Mouse (Mus musculus): ENCODE measurements around the gene Hes7. TPM values are rescaled to one million over a fixed set of nuclear protein-coding genes. Genes with fewer than 3 reads are reported as not detected.

Hes7 gene
- total and polyA plus RNA-seq, 2 experiments from 2014 or later: 1.3 to 1.6 TPM

DNA sequence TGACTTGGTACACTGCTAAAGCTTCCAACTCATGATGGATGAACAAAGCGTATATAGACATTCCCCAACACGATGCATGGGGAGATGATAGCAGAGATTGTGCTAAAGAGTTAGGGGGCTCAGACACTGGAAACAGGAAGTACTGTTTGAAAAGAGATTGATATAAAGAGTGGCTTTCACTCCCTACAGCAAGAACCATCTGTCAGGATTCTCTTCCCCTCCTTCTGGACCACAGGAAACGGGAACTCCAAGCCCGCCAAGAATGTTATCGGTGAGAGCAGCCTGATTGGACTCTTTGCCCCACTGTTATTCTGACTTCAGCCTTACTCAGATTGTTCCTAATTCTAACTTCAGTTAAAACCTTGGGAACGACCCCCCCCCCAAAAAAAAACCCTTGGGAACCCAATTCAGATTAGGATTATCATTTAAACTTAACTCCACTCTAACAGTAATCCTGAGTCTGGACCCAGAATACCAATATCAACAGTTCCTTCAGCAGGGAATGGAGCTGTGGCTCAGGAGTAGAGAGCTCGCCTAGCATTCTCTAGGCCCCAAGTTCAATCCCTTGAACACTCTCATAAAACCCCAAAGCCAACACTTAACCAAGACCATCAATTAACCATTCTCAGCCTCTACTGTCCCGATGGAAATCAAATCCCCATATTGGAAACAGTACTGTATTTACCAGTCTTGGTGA lies 8.4 kb downstream of the Hes7 start:
- no peak for ATAC-seq
- Histone ChIP-seq H3K27me3 (ENCODE audit: insufficient read depth, low read length) (no peaks in the 10 kb centered on the region), H3K4me1 (ENCODE audit: insufficient read depth) (no peaks in the 10 kb centered on the region; the same call in 1 of the 2 replicates), H3K36me3 (ENCODE audit: insufficient read depth) (no peaks in the 10 kb centered on the region), H3K4me3 (ENCODE audit: low read depth, low read length) (no peak overlapping the region), H3K4me2 (ENCODE audit: low read depth) (no peak overlapping the region), H3K27ac (ENCODE audit: low read depth, low read length) (no peak overlapping the region), H3K9ac (no peak overlapping the region), H3K9me3 (ENCODE audit: low read length) (no peaks in the 10 kb centered on the region)
- DNase-seq: no peak
- WGBS: 72% methylated on average over 8 of the region's 8 CpGs
- TF ChIP-seq CTCF (IDR thresholded peaks at IDR 0.05; ENCODE audit: low read depth): no peak

DNA sequence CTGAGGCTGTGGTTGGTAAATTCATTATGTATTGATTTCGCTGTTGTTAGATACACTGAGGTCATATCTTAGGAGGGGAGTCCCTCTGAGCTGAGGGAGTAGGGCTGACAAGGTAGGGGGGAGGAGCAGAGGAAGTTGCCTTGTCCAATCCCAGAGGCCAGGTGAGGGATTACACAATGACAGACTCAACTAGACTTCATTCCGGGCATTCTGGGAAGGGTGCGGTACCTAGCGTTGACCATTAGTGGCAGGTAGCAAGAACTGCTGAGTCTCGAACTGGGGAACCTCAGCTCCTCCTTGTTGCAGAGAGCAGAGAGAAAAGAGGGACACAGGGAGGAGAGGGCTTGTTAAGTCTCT lies 13.3 kb downstream of the Hes7 start:
- 27% methylated on average over 5 of the region's 5 CpGs for WGBS
- no peaks in the 10 kb centered on the region for H3K36me3 ChIP-seq (ENCODE audit: insufficient read depth)
- H3K4me1 ChIP-seq (ENCODE audit: insufficient read depth): no peaks in the 10 kb centered on the region
- peak overlapping the region; percentile 63 for H3K4me2 ChIP-seq (ENCODE audit: low read depth)
- H3K4me3 ChIP-seq (ENCODE audit: low read depth, low read length): peak overlapping the region; percentile 47
- no peak for TF ChIP-seq CTCF (IDR thresholded peaks at IDR 0.05; ENCODE audit: low read depth)
- H3K27me3 ChIP-seq (ENCODE audit: insufficient read depth, low read length): no peaks in the 10 kb centered on the region
- no peaks in the 10 kb centered on the region for H3K9me3 ChIP-seq (ENCODE audit: low read length)
- ATAC-seq: peak; percentile 55
- DNase-seq: no peak
- peak overlapping the region; percentile 56 for H3K9ac ChIP-seq
- peak overlapping the region; percentile 50 for H3K27ac ChIP-seq (ENCODE audit: low read depth, low read length)

DNA sequence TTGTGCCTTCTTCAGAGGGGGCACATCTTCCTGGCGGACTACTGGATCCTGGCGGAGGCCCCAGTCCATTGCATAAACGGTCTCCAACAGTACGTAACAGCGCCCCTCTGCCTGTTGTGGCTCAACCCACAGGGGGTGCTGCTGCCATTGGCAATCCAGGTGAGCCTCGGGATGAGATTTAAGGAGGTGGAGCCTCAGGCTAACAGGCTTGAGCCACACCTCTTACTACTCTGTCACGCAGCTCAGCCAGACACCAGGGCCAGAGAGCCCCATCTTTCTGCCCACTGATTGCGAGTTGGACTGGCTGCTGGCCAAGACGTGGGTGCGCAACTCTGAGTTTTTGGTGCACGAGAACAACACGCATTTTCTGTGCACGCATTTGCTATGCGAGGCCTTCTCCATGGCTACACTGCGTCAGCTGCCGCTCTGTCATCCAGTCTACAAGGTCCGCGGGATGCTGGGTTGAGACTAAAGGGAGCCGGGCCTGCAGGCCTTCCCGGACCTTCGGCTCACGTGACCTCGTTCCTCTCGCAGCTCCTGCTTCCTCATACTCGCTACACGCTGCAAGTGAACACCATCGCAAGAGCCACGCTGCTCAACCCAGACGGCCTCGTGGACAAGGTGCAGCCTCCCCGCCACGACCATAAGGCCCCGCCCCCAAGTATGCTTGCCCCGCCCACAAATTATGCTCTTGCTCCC lies 13.9 kb downstream of the Hes7 start:
- Histone ChIP-seq H3K27me3 (ENCODE audit: insufficient read depth, low read length) (no peaks in the 10 kb centered on the region), H3K9me3 (ENCODE audit: low read length) (no peaks in the 10 kb centered on the region), H3K4me1 (ENCODE audit: insufficient read depth) (no peaks in the 10 kb centered on the region), H3K4me3 (ENCODE audit: low read depth, low read length) (peak overlapping the region; percentile 47), H3K36me3 (ENCODE audit: insufficient read depth) (no peaks in the 10 kb centered on the region), H3K4me2 (ENCODE audit: low read depth) (peak overlapping the region; percentile 63), H3K9ac (peak overlapping the region; percentile 56), H3K27ac (ENCODE audit: low read depth, low read length) (peak overlapping the region; percentile 50)
- DNase-seq (peak; percentile 81), ATAC-seq (peak; percentile 93)
- 2% methylated on average over 34 of the region's 34 CpGs for WGBS
- peak; percentile 72 for TF ChIP-seq CTCF (IDR thresholded peaks at IDR 0.05; ENCODE audit: low read depth)

DNA sequence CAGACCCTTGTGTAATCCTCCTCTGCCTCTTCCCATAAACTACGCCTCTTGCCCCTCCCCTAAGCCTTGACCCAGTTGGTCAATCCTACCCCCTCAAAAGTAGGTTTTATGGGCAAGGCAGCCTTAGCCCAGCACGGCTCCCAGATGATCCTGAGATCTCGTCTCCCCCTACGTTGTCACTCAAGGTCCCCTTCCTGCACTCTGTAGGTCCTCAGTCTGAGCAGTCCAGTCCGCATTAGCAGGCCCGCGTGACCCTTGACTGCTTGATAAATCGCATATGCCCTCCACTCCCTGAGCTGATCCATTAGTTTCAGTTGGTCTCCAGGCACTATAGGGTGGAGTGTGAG lies 14.4 kb downstream of the Hes7 start:
- Histone ChIP-seq H3K4me3 (ENCODE audit: low read depth, low read length) (peak overlapping the region; percentile 47), H3K27ac (ENCODE audit: low read depth, low read length) (peak overlapping the region; percentile 50), H3K4me2 (ENCODE audit: low read depth) (peak overlapping the region; percentile 63), H3K36me3 (ENCODE audit: insufficient read depth) (no peaks in the 10 kb centered on the region), H3K27me3 (ENCODE audit: insufficient read depth, low read length) (no peaks in the 10 kb centered on the region), H3K9me3 (ENCODE audit: low read length) (no peaks in the 10 kb centered on the region), H3K9ac (peak overlapping the region; percentile 56), H3K4me1 (ENCODE audit: insufficient read depth) (no peaks in the 10 kb centered on the region)
- DNase-seq: no peak
- TF ChIP-seq CTCF (IDR thresholded peaks at IDR 0.05; ENCODE audit: low read depth): no peak
- WGBS: 30% methylated on average over 8 of the region's 8 CpGs
- ATAC-seq: no peak

DNA sequence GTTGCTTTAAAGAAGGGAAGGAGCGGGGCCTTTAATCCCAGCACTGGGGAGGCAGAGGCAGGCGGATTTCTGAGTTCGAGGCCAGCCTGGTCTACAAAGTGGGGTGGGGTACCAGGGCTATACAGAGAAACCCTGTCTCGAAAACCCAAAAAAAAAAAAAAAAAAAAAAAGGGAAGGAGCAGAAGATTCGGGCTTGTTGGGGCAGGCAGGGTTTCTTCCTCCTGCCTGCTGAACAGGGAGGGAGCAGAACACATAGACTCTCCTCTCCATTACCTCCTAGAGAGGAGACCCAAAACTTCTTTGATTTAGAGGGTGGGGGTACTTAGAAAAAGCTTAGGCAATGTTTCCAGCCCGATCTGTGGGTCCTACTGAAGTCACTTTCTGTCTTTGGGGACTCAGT lies 15.2 kb downstream of the Hes7 start:
- H3K36me3 ChIP-seq (ENCODE audit: insufficient read depth): no peaks in the 10 kb centered on the region
- no peak for TF ChIP-seq CTCF (IDR thresholded peaks at IDR 0.05; ENCODE audit: low read depth)
- no peak overlapping the region for H3K4me3 ChIP-seq (ENCODE audit: low read depth, low read length)
- no peak for ATAC-seq
- WGBS: 86% methylated on average over 6 of the region's 6 CpGs
- H3K4me2 ChIP-seq (ENCODE audit: low read depth): no peak overlapping the region
- no peaks in the 10 kb centered on the region for H3K4me1 ChIP-seq (ENCODE audit: insufficient read depth)
- H3K9me3 ChIP-seq (ENCODE audit: low read length): no peaks in the 10 kb centered on the region
- H3K27ac ChIP-seq (ENCODE audit: low read depth, low read length): no peak overlapping the region
- H3K9ac ChIP-seq: no peak overlapping the region
- no peak for DNase-seq
- H3K27me3 ChIP-seq (ENCODE audit: insufficient read depth, low read length): no peaks in the 10 kb centered on the region

DNA sequence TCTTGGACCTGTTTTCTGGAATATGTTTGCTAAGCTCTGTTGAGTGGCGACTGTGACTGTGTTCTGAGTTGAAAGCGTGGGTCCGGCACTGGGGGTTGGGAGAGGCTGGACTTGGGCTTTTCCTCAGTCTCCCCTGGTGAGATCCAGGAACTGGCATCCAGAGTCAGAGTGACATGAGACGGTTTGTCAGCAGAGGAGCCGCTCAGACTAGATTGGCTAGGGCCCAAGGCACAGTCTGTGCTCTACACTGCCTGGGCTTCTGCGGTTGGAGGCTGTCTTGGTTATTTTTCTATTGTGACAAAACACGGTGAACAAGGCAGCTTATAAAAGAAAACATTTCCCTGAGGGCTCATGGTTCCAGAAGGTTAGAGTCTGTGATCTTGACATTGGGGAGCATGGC lies 27.3 kb downstream of the Hes7 start:
- Histone ChIP-seq H3K36me3 (ENCODE audit: insufficient read depth) (no peaks in the 10 kb centered on the region), H3K27me3 (ENCODE audit: insufficient read depth, low read length) (no peaks in the 10 kb centered on the region), H3K9ac (no peak overlapping the region), H3K4me1 (ENCODE audit: insufficient read depth) (no peaks in the 10 kb centered on the region), H3K27ac (ENCODE audit: low read depth, low read length) (no peak overlapping the region), H3K4me2 (ENCODE audit: low read depth) (no peak overlapping the region), H3K4me3 (ENCODE audit: low read depth, low read length) (no peak overlapping the region), H3K9me3 (ENCODE audit: low read length) (no peaks in the 10 kb centered on the region)
- DNase-seq (peak; percentile 18), ATAC-seq (no peak)
- no peak for TF ChIP-seq CTCF (IDR thresholded peaks at IDR 0.05; ENCODE audit: low read depth)
- WGBS: 49% methylated on average over 7 of the region's 7 CpGs

DNA sequence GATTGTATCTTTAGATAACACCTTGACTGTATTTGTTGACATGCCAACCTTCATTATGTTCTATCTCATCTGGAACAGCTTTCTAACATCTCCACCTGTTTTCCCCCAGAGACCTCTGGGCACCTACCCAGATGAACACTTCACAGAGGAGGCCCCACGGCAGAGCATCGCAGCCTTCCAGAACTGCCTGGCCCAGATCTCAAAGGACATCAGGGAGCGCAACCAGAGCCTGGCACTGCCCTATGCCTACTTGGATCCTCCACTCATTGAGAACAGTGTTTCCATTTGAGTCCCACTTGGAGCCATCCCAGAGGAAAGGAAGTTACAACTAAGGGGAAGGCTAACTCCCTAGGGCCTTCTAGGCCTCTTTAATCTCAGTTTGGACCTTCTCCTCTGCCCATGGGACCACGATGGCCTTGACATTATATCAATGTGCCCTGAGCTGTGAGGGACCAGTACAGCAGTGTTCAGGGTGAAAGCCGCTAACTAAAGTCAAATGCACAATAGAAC lies 28.3 kb downstream of the Hes7 start:
- Histone ChIP-seq H3K27ac (ENCODE audit: low read depth, low read length) (no peak overlapping the region), H3K36me3 (ENCODE audit: insufficient read depth) (no peaks in the 10 kb centered on the region), H3K4me2 (ENCODE audit: low read depth) (no peak overlapping the region), H3K9me3 (ENCODE audit: low read length) (no peaks in the 10 kb centered on the region), H3K4me1 (ENCODE audit: insufficient read depth) (no peaks in the 10 kb centered on the region), H3K9ac (no peak overlapping the region), H3K27me3 (ENCODE audit: insufficient read depth, low read length) (no peaks in the 10 kb centered on the region), H3K4me3 (ENCODE audit: low read depth, low read length) (no peak overlapping the region)
- no peak for TF ChIP-seq CTCF (IDR thresholded peaks at IDR 0.05; ENCODE audit: low read depth)
- no peak for ATAC-seq
- no peak for DNase-seq
- WGBS: 80% methylated on average over 5 of the region's 5 CpGs

All from forebrain, postnatal 0 days (tissue).